Mouse (Mus musculus): ENCODE data around the gene Dcaf12.

DNA sequence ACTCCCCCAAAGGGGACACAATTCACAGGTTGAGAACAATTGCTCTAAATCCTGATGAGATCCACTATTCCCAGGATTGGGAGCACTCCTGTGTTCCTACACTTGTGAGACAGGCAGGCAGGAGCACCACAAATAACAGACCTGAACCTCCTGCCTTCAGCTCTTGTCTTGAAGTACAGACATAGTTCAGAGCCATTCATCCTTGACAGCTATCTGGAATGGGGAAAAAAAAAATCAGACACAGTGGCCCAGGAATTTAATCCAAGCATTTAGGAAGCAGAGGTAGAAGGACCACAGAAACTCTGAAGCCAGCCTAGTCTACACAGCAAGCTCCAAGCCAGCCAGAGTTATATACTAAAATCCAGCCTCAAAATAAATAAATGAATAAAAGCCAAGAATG, 46.6 kb downstream of the Dcaf12 start:
- TF ChIP-seq CTCF (IDR thresholded peaks at IDR 0.05; ENCODE audit: low read depth): no peak
- no peak for TF ChIP-seq EP300 (IDR thresholded peaks at IDR 0.05; ENCODE audit: low read depth)
